Comparison of ENCODE assay signal across 7 mouse cellular contexts in the genomic region with DNA sequence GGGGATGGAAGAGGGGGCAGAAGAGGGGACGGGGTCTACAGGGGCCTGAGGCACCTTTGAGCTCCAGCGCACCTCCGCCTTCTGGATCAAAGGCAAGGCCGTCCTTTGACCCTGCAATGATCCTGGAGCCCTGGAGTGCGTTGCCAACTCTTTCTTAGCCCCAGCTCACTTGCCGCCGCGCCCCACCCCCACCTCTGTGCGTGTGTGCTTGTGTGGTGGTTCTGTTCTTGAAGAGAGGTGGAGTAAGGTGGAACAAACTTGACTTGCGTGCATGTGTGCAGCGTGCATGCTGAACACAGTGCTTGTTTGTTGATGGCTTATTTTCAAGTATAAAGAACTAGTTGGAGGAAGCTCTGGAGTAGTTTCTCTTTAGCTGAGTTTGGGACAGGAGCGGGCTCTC.
A peak's percentile ranks its signal among the peaks of the same experiment; 100 is the strongest.
DNase-seq lines count a peak whose midpoint lies in the region; ATAC-seq lines count a peak whose summit lies in the region.

No protein-coding gene starts in this region.

- H3K4me1 ChIP-seq in midbrain, embryonic 11.5 days (ENCODE audit: control insufficient read depth, insufficient read depth, low read length), result peaks cover 10% of the 10 kb centered on the region
- H3K4me1 ChIP-seq in midbrain, embryonic 13.5 days (replicated peaks), result peaks cover 48% of the 10 kb centered on the region
- peaks cover 51% of the 10 kb centered on the region for H3K4me1 ChIP-seq in embryonic facial prominence, embryonic 12.5 days
- H3K4me1 ChIP-seq in limb, embryonic 10.5 days, result peaks cover 61% of the 10 kb centered on the region

- H3K36me3 ChIP-seq in midbrain, embryonic 11.5 days (ENCODE audit: control insufficient read depth, insufficient read depth, low read length), result no peaks in the 10 kb centered on the region
- no peaks in the 10 kb centered on the region for H3K36me3 ChIP-seq in midbrain, embryonic 13.5 days
- no peaks in the 10 kb centered on the region for H3K36me3 ChIP-seq in embryonic facial prominence, embryonic 12.5 days
- H3K36me3 ChIP-seq in limb, embryonic 10.5 days, result peaks cover 18% of the 10 kb centered on the region

- ATAC-seq in midbrain, embryonic 11.5 days (ENCODE audit: low FRiP score), result 0 out of 2 replicates have a peak, but pooled peaks have one; percentile 14
- ATAC-seq in midbrain, embryonic 13.5 days, result no peak
- no peak for ATAC-seq in embryonic facial prominence, embryonic 12.5 days (ENCODE audit: insufficient number of reproducible peaks, insufficient read depth, low FRiP score, low TSS enrichment)

- no peak overlapping the region for H3K27ac ChIP-seq in midbrain, embryonic 11.5 days (ENCODE audit: low read depth, low read length)
- H3K27ac ChIP-seq in midbrain, embryonic 13.5 days, result no peak overlapping the region
- H3K27ac ChIP-seq in embryonic facial prominence, embryonic 12.5 days, result no peak overlapping the region
- peak overlapping the region; percentile 56; the same call in 1 of the 2 replicates for H3K27ac ChIP-seq in limb, embryonic 10.5 days

- no peaks in the 10 kb centered on the region for H3K9me3 ChIP-seq in midbrain, embryonic 11.5 days (ENCODE audit: control insufficient read depth, low read length)
- H3K9me3 ChIP-seq in midbrain, embryonic 13.5 days, result no peaks in the 10 kb centered on the region
- no peaks in the 10 kb centered on the region for H3K9me3 ChIP-seq in embryonic facial prominence, embryonic 12.5 days
- no peaks in the 10 kb centered on the region for H3K9me3 ChIP-seq in limb, embryonic 10.5 days (replicated peaks)

- H3K4me3 ChIP-seq in midbrain, embryonic 11.5 days (ENCODE audit: low read depth, low read length), result no peak overlapping the region
- H3K4me3 ChIP-seq in midbrain, embryonic 13.5 days (replicated peaks), result no peak overlapping the region
- no peak overlapping the region for H3K4me3 ChIP-seq in embryonic facial prominence, embryonic 12.5 days
- H3K4me3 ChIP-seq in limb, embryonic 10.5 days, result peak overlapping the region; percentile 19; the same call in 1 of the 2 replicates

- WGBS in midbrain, embryonic 11.5 days, result 14% methylated on average over 12 of the region's 12 CpGs
- 18% methylated on average over 12 of the region's 12 CpGs for WGBS in midbrain, embryonic 13.5 days
- 10% methylated on average over 12 of the region's 12 CpGs for WGBS in embryonic facial prominence, embryonic 12.5 days
- 9% methylated on average over 12 of the region's 12 CpGs for whole genome bisulfite sequencing in limb, embryonic 10.5 days

- no peaks in the 10 kb centered on the region for H3K27me3 ChIP-seq in midbrain, embryonic 11.5 days (ENCODE audit: control insufficient read depth, insufficient read depth, low read length)
- H3K27me3 ChIP-seq in midbrain, embryonic 13.5 days, result no peaks in the 10 kb centered on the region
- H3K27me3 ChIP-seq in embryonic facial prominence, embryonic 12.5 days, result no peaks in the 10 kb centered on the region
- H3K27me3 ChIP-seq in limb, embryonic 10.5 days (ENCODE audit: low read depth, poor library complexity, severe bottlenecking), result no peaks in the 10 kb centered on the region

- H3K9ac ChIP-seq in midbrain, embryonic 11.5 days (ENCODE audit: low read length), result no peak overlapping the region
- H3K9ac ChIP-seq in midbrain, embryonic 13.5 days (replicated peaks), result no peak overlapping the region; the same call in 1 of the 2 replicates
- H3K9ac ChIP-seq in embryonic facial prominence, embryonic 12.5 days, result no peak overlapping the region

- DNase-seq in midbrain, embryonic 11.5 days (ENCODE audit: low spot score, missing footprints), result no peak
- DNase-seq in limb, embryonic 10.5 days (ENCODE audit: low spot score), result no peak
- DNase-seq in thymus, postnatal 25 days, result peak; percentile 66
- no peak for DNase-seq in urinary bladder, postnatal 14 days (ENCODE audit: low spot score)
- no peak for DNase-seq in layer of hippocampus, postnatal 10 days (ENCODE audit: low spot score in 2 of 2)

- no peak overlapping the region for H3K4me2 ChIP-seq in midbrain, embryonic 11.5 days
- no peak overlapping the region for H3K4me2 ChIP-seq in midbrain, embryonic 13.5 days (replicated peaks)
- 0 out of 2 replicates have a peak overlapping the region, but pooled peaks have one; percentile 17 for H3K4me2 ChIP-seq in embryonic facial prominence, embryonic 12.5 days (replicated peaks)
